In the genomic region with DNA sequence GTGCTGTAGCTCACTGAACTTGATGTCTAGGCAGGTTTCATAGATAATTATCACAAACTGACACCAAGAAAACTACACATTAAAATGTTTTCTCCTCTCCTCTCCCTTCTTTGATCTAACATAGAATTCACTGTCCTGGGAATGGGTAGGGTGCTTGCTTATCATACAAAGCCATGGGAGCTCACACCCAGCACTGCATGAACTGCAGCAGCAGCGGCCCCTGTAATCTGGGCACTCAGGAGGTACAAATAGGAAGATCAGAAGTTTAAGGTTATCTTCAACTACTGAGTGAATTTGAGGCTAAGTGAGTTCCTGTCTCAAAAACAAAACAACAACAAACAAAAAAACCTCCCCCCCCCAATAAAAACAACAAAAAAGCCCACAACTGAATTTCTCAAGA, we compare ENCODE assay signal across 20 mouse cellular contexts.
DNase-seq lines count a peak whose midpoint lies in the region; ATAC-seq and TF ChIP-seq lines count a peak whose summit lies in the region.
"Had no signal": no experiment of that assay in that cellular context is flagged by ENCODE, and none has a peak within 500 bp of the region (broad histone marks: within the 10 kb centered on the region; RNA-seq: fewer than 3 reads in every experiment).

No protein-coding gene starts in this region.

- H3K4me3 ChIP-seq in liver, postnatal 0 days (ENCODE audit: low read depth, low read length): no peak overlapping the region
- no peak overlapping the region for H3K4me3 ChIP-seq in liver, embryonic 11.5 days (ENCODE audit: low read depth, low read length)
- no peak overlapping the region for H3K4me3 ChIP-seq in liver, embryonic 14.5 days (ENCODE audit: insufficient read depth in 1 of 2, low read depth in 2 of 2, low read length in 2 of 2)
- H3K4me3 ChIP-seq: embryonic facial prominence, embryonic 13.5 days; heart, adult 2 months had no signal

- whole genome bisulfite sequencing in liver, postnatal 0 days (ENCODE audit: insufficient replicate concordance): 52% methylated on average over 1 of the region's 1 CpGs
- WGBS in liver, embryonic 11.5 days: 35% methylated on average over 1 of the region's 1 CpGs
- WGBS in liver, embryonic 14.5 days (ENCODE audit: insufficient replicate concordance): 11% methylated on average over 1 of the region's 1 CpGs

- TF ChIP-seq CTCF in liver, postnatal 0 days (IDR thresholded peaks at IDR 0.05; ENCODE audit: low read depth): no peak
- no peak for TF ChIP-seq CTCF in liver, embryonic 14.5 days (IDR thresholded peaks at IDR 0.05; ENCODE audit: low read depth)

- H3K9ac ChIP-seq in liver, postnatal 0 days (replicated peaks): no peak overlapping the region
- H3K9ac ChIP-seq in liver, embryonic 11.5 days (ENCODE audit: low read depth, low read length): no peak overlapping the region
- no peak overlapping the region for H3K9ac ChIP-seq in liver, embryonic 14.5 days (replicated peaks)
- H3K9ac ChIP-seq: embryonic facial prominence, embryonic 13.5 days; forebrain, embryonic 13.5 days had no signal

- no peak overlapping the region for H3K4me2 ChIP-seq in liver, postnatal 0 days (ENCODE audit: low read depth, low read length)
- H3K4me2 ChIP-seq in liver, embryonic 11.5 days: no peak overlapping the region
- H3K4me2 ChIP-seq in liver, embryonic 14.5 days (ENCODE audit: low read depth): peak overlapping the region; percentile 23

- H3K9me3 ChIP-seq in liver, postnatal 0 days (ENCODE audit: low read length): no peaks in the 10 kb centered on the region
- H3K9me3 ChIP-seq in liver, embryonic 11.5 days (ENCODE audit: control insufficient read depth, low read length): no peaks in the 10 kb centered on the region
- H3K9me3 ChIP-seq in liver, embryonic 14.5 days (ENCODE audit: control insufficient read depth, low read length): no peaks in the 10 kb centered on the region
- H3K9me3 ChIP-seq: embryonic facial prominence, embryonic 10.5 days; embryonic facial prominence, embryonic 13.5 days; forebrain, embryonic 13.5 days; heart, embryonic 10.5 days; hindbrain, embryonic 10.5 days; hindbrain, embryonic 13.5 days had no signal

- no peak for ATAC-seq in liver, postnatal 0 days
- ATAC-seq in liver, embryonic 11.5 days (replicated peaks; ENCODE audit: low FRiP score): peak; percentile 77
- peak; percentile 77; the same call in 1 of the 2 replicates for ATAC-seq in liver, embryonic 14.5 days (ENCODE audit: insufficient read depth)

- H3K4me1 ChIP-seq in liver, postnatal 0 days (ENCODE audit: insufficient read depth): no peaks in the 10 kb centered on the region
- no peaks in the 10 kb centered on the region for H3K4me1 ChIP-seq in liver, embryonic 11.5 days (replicated peaks; ENCODE audit: control insufficient read depth, insufficient read depth, low read length)
- H3K4me1 ChIP-seq in liver, embryonic 14.5 days (replicated peaks; ENCODE audit: control insufficient read depth in 2 of 2, insufficient read depth in 2 of 2, low read length in 1 of 2): peaks cover 5 to 12% of the 10 kb centered on the region in 2 experiments

- TF ChIP-seq EP300 in liver, postnatal 0 days (IDR thresholded peaks at IDR 0.05; ENCODE audit: low read depth): no peak
- peak; percentile 41 for TF ChIP-seq EP300 in liver, embryonic 14.5 days (IDR thresholded peaks at IDR 0.05; ENCODE audit: low read depth)

- DNase-seq in liver: peak; percentile 51
- DNase-seq in liver, postnatal 0 days: no peak
- DNase-seq in liver, embryonic 11.5 days (ENCODE audit: low spot score): no peak
- DNase-seq in liver, embryonic 14.5 days (ENCODE audit: low read depth in 3 of 3, low spot score in 3 of 3): peak; percentile 16 to 41 (median 33)
- no peak for DNase-seq in cerebellum, adult 11-12 months
- no peak for DNase-seq in ovary, postnatal 10 days (ENCODE audit: low spot score)
- DNase-seq in ovary, postnatal 14 days (ENCODE audit: low spot score): no peak
- DNase-seq: adrenal gland, adult 8-10 months; B cell, adult 2 months; cerebellum, adult 11 months; cerebellum, adult 8-10 months; cerebellum, postnatal 36 days; embryo, embryonic 11 days; heart, adult 2 months had no signal

- H3K27ac ChIP-seq in liver, postnatal 0 days (ENCODE audit: low read depth): no peak overlapping the region
- H3K27ac ChIP-seq in liver, embryonic 11.5 days (ENCODE audit: low read depth, low read length): no peak overlapping the region
- no peak overlapping the region for H3K27ac ChIP-seq in liver, embryonic 14.5 days
- H3K27ac ChIP-seq: embryonic facial prominence, embryonic 10.5 days; embryonic facial prominence, embryonic 13.5 days; forebrain, embryonic 13.5 days; heart, adult 2 months; hindbrain, embryonic 10.5 days had no signal

- H3K27me3 ChIP-seq in liver, postnatal 0 days (ENCODE audit: insufficient read depth, low read length): peaks cover 72% of the 10 kb centered on the region
- peaks cover 80% of the 10 kb centered on the region for H3K27me3 ChIP-seq in liver, embryonic 11.5 days (replicated peaks; ENCODE audit: control insufficient read depth, insufficient read depth, low read length)
- peaks cover 41% of the 10 kb centered on the region for H3K27me3 ChIP-seq in liver, embryonic 14.5 days (ENCODE audit: control insufficient read depth, insufficient read depth, low read length)

- no peaks in the 10 kb centered on the region for H3K36me3 ChIP-seq in liver, postnatal 0 days (replicated peaks; ENCODE audit: insufficient read depth, low read length)
- H3K36me3 ChIP-seq in liver, embryonic 11.5 days (ENCODE audit: control insufficient read depth, insufficient read depth, low read length): no peaks in the 10 kb centered on the region
- no peaks in the 10 kb centered on the region for H3K36me3 ChIP-seq in liver, embryonic 14.5 days (replicated peaks; ENCODE audit: control insufficient read depth, insufficient read depth, low read depth)
- H3K36me3 ChIP-seq: embryonic facial prominence, embryonic 10.5 days; embryonic facial prominence, embryonic 13.5 days; heart, embryonic 10.5 days; hindbrain, embryonic 10.5 days; hindbrain, embryonic 13.5 days had no signal

Comparison
In these comparisons a context has a peak if more than half of its experiments do, and no peak if none do; other contexts are left out.
1. DNase-seq: peak in liver (single experiment) and liver, embryonic 14.5 days (3 of 3); none in liver, postnatal 0 days (single experiment), liver, embryonic 11.5 days (single experiment), cerebellum, adult 11-12 months (single experiment), ovary, postnatal 10 days (single experiment) and ovary, postnatal 14 days (single experiment).